Mouse (Mus musculus): ENCODE measurements around the gene Efcab9. TPM values are rescaled to one million over a fixed set of nuclear protein-coding genes. Genes with fewer than 3 reads are reported as not detected.
"Not testable (repeated sequence)": the region's sequence is repeated elsewhere in the genome, so short reads cannot be mapped to it uniquely, and the experiment has no call there.

Efcab9 gene
- polyA plus RNA-seq, 1 experiment from 2014 or later: not detected

GRCm38 (mm10) chr11:32514853-32515252, 17.0 kb downstream of the Efcab9 start:
- not testable (repeated sequence) for H3K36me3 ChIP-seq (ENCODE audit: inconsistent target); H3K79me2 ChIP-seq (ENCODE audit: inconsistent target); H3K27ac ChIP-seq; H3K4me3 ChIP-seq (ENCODE audit: inconsistent target)
- 100% methylated on average over 3 of the region's 5 CpGs for WGBS (ENCODE audit: missing documents)

GRCm38 (mm10) chr11:32510930-32511329, 21.0 kb downstream of the Efcab9 start:
- no peak overlapping the region for H3K4me3 ChIP-seq (ENCODE audit: inconsistent target)
- 92% methylated on average over 1 of the region's 1 CpGs for WGBS (ENCODE audit: missing documents)
- H3K36me3 ChIP-seq (ENCODE audit: inconsistent target): no peaks in the 10 kb centered on the region
- H3K79me2 ChIP-seq (ENCODE audit: inconsistent target): no peaks in the 10 kb centered on the region
- H3K27ac ChIP-seq: no peak overlapping the region

DNA sequence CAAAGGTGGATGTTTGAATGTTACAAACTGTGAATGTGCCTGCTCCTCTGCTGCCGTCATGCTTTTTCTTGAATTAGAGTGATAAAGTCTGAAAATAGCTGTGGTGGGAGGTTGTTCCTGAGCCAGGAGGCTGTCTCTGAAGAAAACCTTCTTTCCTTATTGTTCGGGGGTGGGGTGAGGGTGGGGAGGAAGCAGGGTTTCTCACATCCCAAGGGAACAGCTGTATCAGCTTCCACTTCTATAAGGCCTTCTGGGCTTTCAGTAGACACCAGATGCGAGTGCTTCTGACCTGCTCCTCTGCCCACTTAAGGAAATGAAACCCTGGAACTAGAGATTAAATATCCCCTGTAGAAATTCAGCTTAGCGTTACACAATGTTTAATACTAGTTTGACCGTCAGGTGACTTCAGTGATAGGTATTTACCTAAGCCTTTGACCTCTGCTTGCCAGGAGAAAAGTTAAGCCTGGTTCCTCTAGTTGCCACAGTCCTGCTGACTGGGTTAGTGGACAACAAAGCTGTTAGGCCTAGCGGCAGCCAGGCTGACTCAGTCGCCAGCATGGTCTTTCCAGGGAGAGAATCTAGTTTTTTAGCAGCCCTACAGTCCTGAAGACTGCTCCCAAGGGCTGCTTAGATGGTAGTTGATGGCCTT, 26.7 kb downstream of the Efcab9 start:
- no peak overlapping the region for H3K4me3 ChIP-seq (ENCODE audit: inconsistent target)
- H3K27ac ChIP-seq: no peak overlapping the region
- 83% methylated on average over 7 of the region's 7 CpGs for WGBS (ENCODE audit: missing documents)
- H3K79me2 ChIP-seq (ENCODE audit: inconsistent target): no peaks in the 10 kb centered on the region
- H3K36me3 ChIP-seq (ENCODE audit: inconsistent target): no peaks in the 10 kb centered on the region

- no peak overlapping the region for H3K27ac ChIP-seq
- no peaks in the 10 kb centered on the region for H3K79me2 ChIP-seq (ENCODE audit: inconsistent target)
- 94% methylated on average over 2 of the region's 2 CpGs for WGBS (ENCODE audit: missing documents)
- no peak overlapping the region for H3K4me3 ChIP-seq (ENCODE audit: inconsistent target)
- no peaks in the 10 kb centered on the region for H3K36me3 ChIP-seq (ENCODE audit: inconsistent target)
Observed at GRCm38 (mm10) chr11:32503711-32504110, 28.2 kb downstream of the Efcab9 start.

DNA sequence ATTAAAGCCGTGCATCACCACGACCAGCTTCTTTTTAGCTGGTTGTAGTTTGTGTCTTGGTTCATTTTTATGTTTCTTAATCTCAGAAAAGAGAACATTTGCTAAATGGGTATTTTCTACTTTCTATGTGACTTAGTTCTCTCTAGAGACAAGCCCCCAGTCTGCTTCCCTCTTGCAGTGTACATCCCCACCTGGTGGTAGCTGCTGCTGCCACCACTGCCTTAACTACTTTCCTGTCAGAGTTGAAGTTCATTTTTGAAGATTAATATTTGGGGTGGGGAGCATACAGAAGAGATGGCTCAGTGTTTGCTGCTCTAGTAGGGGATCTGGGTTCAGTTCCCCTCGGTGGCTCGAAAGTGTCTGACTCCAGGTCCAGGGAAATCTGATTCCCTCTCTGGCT, 31.9 kb downstream of the Efcab9 start:
- 95% methylated on average over 4 of the region's 4 CpGs for WGBS (ENCODE audit: missing documents)
- Histone ChIP-seq H3K36me3 (ENCODE audit: inconsistent target) (no peaks in the 10 kb centered on the region), H3K79me2 (ENCODE audit: inconsistent target) (no peaks in the 10 kb centered on the region), H3K4me3 (ENCODE audit: inconsistent target) (no peak overlapping the region), H3K27ac (no peak overlapping the region)

GRCm38 (mm10) chr11:32498757-32499535, 32.9 kb downstream of the Efcab9 start:
- no peak overlapping the region for H3K4me3 ChIP-seq (ENCODE audit: inconsistent target)
- WGBS (ENCODE audit: missing documents): 92% methylated on average over 7 of the region's 7 CpGs
- no peaks in the 10 kb centered on the region for H3K36me3 ChIP-seq (ENCODE audit: inconsistent target)
- no peaks in the 10 kb centered on the region for H3K79me2 ChIP-seq (ENCODE audit: inconsistent target)
- no peak overlapping the region for H3K27ac ChIP-seq

GRCm38 (mm10) chr11:32495283-32495682, 36.6 kb downstream of the Efcab9 start:
- Histone ChIP-seq H3K79me2 (ENCODE audit: inconsistent target) (no peaks in the 10 kb centered on the region), H3K27ac (no peak overlapping the region), H3K4me3 (ENCODE audit: inconsistent target) (no peak overlapping the region), H3K36me3 (ENCODE audit: inconsistent target) (no peaks in the 10 kb centered on the region)
- 100% methylated on average over 2 of the region's 2 CpGs for WGBS (ENCODE audit: missing documents)

GRCm38 (mm10) chr11:32493312-32493711, 38.6 kb downstream of the Efcab9 start:
- H3K79me2 ChIP-seq (ENCODE audit: inconsistent target): no peaks in the 10 kb centered on the region
- no peak overlapping the region for H3K27ac ChIP-seq
- no peaks in the 10 kb centered on the region for H3K36me3 ChIP-seq (ENCODE audit: inconsistent target)
- no peak overlapping the region for H3K4me3 ChIP-seq (ENCODE audit: inconsistent target)

GRCm38 (mm10) chr11:32491079-32491478, 40.8 kb downstream of the Efcab9 start:
- WGBS (ENCODE audit: missing documents): 100% methylated on average over 2 of the region's 2 CpGs
- H3K79me2 ChIP-seq (ENCODE audit: inconsistent target): no peaks in the 10 kb centered on the region
- H3K36me3 ChIP-seq (ENCODE audit: inconsistent target): no peaks in the 10 kb centered on the region
- H3K27ac ChIP-seq: no peak overlapping the region
- no peak overlapping the region for H3K4me3 ChIP-seq (ENCODE audit: inconsistent target)

DNA sequence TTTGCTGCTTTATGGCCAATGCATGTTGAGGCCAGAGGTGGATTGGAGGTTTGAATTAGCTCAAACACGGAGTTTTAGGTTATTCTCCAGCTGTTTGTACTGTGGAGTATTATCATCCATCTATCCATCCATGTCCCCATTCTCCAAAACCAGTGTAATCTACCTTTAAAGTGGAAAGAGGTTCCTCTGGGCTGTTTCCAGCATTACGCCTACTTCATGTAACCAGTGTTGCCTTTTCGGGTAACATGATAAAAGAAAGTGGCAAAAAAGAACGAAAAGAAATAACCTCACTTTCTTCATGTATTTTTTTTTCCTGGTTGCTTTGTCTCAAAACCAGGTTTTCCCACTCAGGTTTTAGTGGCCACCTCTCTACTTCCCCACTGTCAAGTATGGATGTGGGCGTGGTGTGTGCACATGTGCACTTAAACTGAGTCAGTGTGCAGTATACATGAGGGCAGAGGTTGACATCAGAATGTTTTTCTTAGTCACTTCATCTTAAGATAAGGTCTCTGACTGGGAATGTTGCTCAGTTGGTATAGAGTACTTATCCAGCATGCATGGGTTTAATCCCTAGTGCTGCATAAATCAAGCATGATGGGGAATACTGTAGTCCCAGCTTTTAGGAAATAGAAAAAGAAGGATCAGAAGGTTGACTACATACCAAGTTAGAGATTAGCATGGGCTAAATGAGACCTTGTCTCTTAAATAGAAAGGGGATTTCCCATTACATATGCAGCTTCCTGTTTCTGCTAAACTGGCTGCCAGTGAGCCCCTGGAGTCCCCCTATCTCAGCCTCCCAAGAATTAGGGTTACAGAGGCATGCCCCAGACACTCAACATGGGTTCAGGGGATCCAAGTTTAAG, 42.8 kb downstream of the Efcab9 start:
- Histone ChIP-seq H3K27ac (no peak overlapping the region), H3K4me3 (ENCODE audit: inconsistent target) (no peak overlapping the region), H3K79me2 (ENCODE audit: inconsistent target) (no peaks in the 10 kb centered on the region), H3K36me3 (ENCODE audit: inconsistent target) (no peaks in the 10 kb centered on the region)
- 57% methylated on average over 5 of the region's 5 CpGs for WGBS (ENCODE audit: missing documents)

DNA sequence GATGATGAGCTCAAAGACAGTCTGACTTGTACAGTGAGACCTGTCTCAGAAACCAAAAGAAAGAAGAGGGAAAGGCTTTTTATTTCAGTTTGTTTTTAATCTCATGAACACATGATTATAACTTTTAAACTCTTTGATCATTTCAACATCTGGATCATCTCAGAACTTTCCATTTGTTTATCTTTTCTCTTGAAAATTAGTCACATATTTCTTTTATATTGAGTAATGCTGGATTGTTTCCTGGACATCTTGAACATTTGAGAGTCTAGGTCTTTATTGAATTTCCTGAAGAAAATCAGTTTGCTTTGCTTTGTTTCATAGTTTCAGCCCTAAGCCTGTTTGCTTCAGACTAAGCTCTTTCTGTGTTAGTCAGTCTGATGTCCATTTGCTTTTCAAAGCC, 43.5 kb downstream of the Efcab9 start:
- Histone ChIP-seq H3K79me2 (ENCODE audit: inconsistent target) (no peaks in the 10 kb centered on the region), H3K4me3 (ENCODE audit: inconsistent target) (no peak overlapping the region), H3K27ac (no peak overlapping the region), H3K36me3 (ENCODE audit: inconsistent target) (no peaks in the 10 kb centered on the region)

- Histone ChIP-seq H3K36me3 (ENCODE audit: inconsistent target) (no peaks in the 10 kb centered on the region), H3K79me2 (ENCODE audit: inconsistent target) (no peaks in the 10 kb centered on the region), H3K4me3 (ENCODE audit: inconsistent target) (no peak overlapping the region), H3K27ac (no peak overlapping the region)
- WGBS (ENCODE audit: missing documents): 85% methylated on average over 3 of the region's 3 CpGs
Observed at GRCm38 (mm10) chr11:32487501-32487900, 44.4 kb downstream of the Efcab9 start.

DNA sequence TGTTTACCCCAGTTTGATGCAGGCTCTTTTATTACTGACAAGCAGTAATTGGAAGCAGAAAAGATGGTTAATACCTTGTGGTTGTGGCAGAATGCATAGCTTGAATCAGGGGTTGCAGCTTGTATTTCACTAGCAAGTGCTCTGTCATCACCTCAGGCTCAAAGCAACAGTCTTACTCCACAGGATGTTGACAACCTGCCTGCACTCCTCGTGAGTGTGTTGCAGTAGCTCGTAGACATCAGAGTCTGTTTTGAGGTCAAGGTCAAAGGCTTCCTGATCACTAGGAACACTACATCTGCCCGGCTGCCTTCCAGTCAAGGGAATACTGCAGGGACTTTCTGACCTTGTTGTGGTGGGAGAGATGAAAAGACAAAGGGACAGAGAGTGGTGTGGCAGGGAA, 45.3 kb downstream of the Efcab9 start:
- Histone ChIP-seq H3K36me3 (ENCODE audit: inconsistent target) (no peaks in the 10 kb centered on the region), H3K4me3 (ENCODE audit: inconsistent target) (no peak overlapping the region), H3K27ac (no peak overlapping the region), H3K79me2 (ENCODE audit: inconsistent target) (no peaks in the 10 kb centered on the region)
- WGBS (ENCODE audit: missing documents): 74% methylated on average over 3 of the region's 3 CpGs

DNA sequence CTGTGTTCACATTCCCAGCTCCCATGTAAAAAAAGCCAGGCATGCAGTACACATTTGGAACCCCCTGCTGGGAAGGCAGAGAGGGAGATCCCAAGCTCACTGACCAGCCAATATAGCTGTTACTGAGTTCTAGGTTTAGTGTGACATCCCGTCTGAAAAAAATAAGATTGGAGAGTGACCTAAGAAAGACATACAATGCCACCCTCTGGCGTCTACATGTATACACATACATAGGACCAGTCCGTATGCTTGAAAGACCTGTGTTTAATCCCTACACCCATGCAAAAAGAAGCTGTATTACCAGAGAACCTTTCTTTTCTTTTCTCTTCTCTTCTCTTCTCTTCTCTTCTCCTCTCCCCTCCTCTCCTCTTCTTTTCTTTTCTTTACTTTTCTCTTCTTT, 46.6 kb downstream of the Efcab9 start:
- H3K27ac ChIP-seq: no peak overlapping the region
- no peaks in the 10 kb centered on the region for H3K79me2 ChIP-seq (ENCODE audit: inconsistent target)
- WGBS (ENCODE audit: missing documents): 61% methylated on average over 3 of the region's 3 CpGs
- no peaks in the 10 kb centered on the region for H3K36me3 ChIP-seq (ENCODE audit: inconsistent target)
- no peak overlapping the region for H3K4me3 ChIP-seq (ENCODE audit: inconsistent target)

GRCm38 (mm10) chr11:32481525-32481924, 50.4 kb downstream of the Efcab9 start:
- no peak overlapping the region for H3K4me3 ChIP-seq (ENCODE audit: inconsistent target)
- 94% methylated on average over 2 of the region's 2 CpGs for WGBS (ENCODE audit: missing documents)
- H3K79me2 ChIP-seq (ENCODE audit: inconsistent target): no peaks in the 10 kb centered on the region
- H3K27ac ChIP-seq: no peak overlapping the region
- no peaks in the 10 kb centered on the region for H3K36me3 ChIP-seq (ENCODE audit: inconsistent target)

All from macrophage (primary cell).